Comparison of ENCODE assay signal across 7 mouse cellular contexts in genomic region chr1:106072071-106072440, GRCm38 (mm10).
DNase-seq lines count a peak whose midpoint lies in the region; ATAC-seq and TF ChIP-seq lines count a peak whose summit lies in the region.

No protein-coding gene starts in this region.

- H3K36me3 ChIP-seq in lung, embryonic 15.5 days = no peaks in the 10 kb centered on the region
- H3K36me3 ChIP-seq in hindbrain, postnatal 0 days (ENCODE audit: insufficient read depth, low read length) = no peaks in the 10 kb centered on the region
- H3K36me3 ChIP-seq in stomach, embryonic 15.5 days = no peaks in the 10 kb centered on the region
- no peaks in the 10 kb centered on the region for H3K36me3 ChIP-seq in thymus, adult 2 months (ENCODE audit: control insufficient read depth, insufficient read depth, low read length)

- no peak overlapping the region for H3K27ac ChIP-seq in lung, embryonic 15.5 days
- peak overlapping the region; percentile 43; the same call in 1 of the 2 replicates for H3K27ac ChIP-seq in hindbrain, postnatal 0 days
- H3K27ac ChIP-seq in stomach, embryonic 15.5 days = no peak overlapping the region
- no peak overlapping the region for H3K27ac ChIP-seq in thymus, adult 2 months (ENCODE audit: control insufficient read depth, insufficient read depth, low read length)

- no peak for TF ChIP-seq CTCF in hindbrain, postnatal 0 days (IDR thresholded peaks at IDR 0.05; ENCODE audit: low read depth)
- no peak for TF ChIP-seq CTCF in thymus, adult 2 months (IDR thresholded peaks at IDR 0.05; ENCODE audit: borderline replicate concordance, control insufficient read depth, extremely low read depth, insufficient read depth, low read length, poor library complexity)

- H3K4me1 ChIP-seq in lung, embryonic 15.5 days = peaks cover 11% of the 10 kb centered on the region
- H3K4me1 ChIP-seq in hindbrain, postnatal 0 days (ENCODE audit: insufficient read depth, low read length) = 0 out of 2 replicates have a peak, but pooled peaks cover 5% of the 10 kb centered on the region
- 0 out of 2 replicates have a peak, but pooled peaks cover 6% of the 10 kb centered on the region for H3K4me1 ChIP-seq in stomach, embryonic 15.5 days
- H3K4me1 ChIP-seq in thymus, adult 2 months (replicated peaks; ENCODE audit: control insufficient read depth, insufficient read depth, low read length) = peaks cover 3% of the 10 kb centered on the region; the same call in 1 of the 2 replicates

- H3K4me2 ChIP-seq in lung, embryonic 15.5 days = peak overlapping the region; percentile 26; the same call in 1 of the 2 replicates
- H3K4me2 ChIP-seq in hindbrain, postnatal 0 days (ENCODE audit: low read depth, low read length) = peak overlapping the region; percentile 52
- peak overlapping the region; percentile 16; the same call in 1 of the 2 replicates for H3K4me2 ChIP-seq in stomach, embryonic 15.5 days

- WGBS in lung, embryonic 15.5 days = 6% methylated on average over 10 of the region's 10 CpGs
- WGBS in hindbrain, postnatal 0 days = 3% methylated on average over 10 of the region's 10 CpGs
- 6% methylated on average over 10 of the region's 10 CpGs for WGBS in stomach, embryonic 15.5 days
- 67% methylated on average over 10 of the region's 10 CpGs for WGBS in thymus, adult 2 months

- H3K9ac ChIP-seq in lung, embryonic 15.5 days = no peak overlapping the region
- H3K9ac ChIP-seq in hindbrain, postnatal 0 days (replicated peaks; ENCODE audit: low read length) = no peak overlapping the region; the same call in 1 of the 2 replicates
- no peak overlapping the region for H3K9ac ChIP-seq in stomach, embryonic 15.5 days

- no peak for DNase-seq in lung, postnatal 10 days
- DNase-seq in embryo, embryonic 10 days (ENCODE audit: low spot score) = peak; percentile 69
- peak; percentile 76 for DNase-seq in hindbrain, postnatal 0 days (ENCODE audit: low spot score)
- DNase-seq in thymus, adult 18-20 months = no peak
- no peak for DNase-seq in thymus, adult 2 months

- 0 out of 2 replicates have a peak, but pooled peaks have one; percentile 8 for ATAC-seq in lung, embryonic 15.5 days (ENCODE audit: borderline replicate concordance, extremely low read depth, low FRiP score, low TSS enrichment)
- ATAC-seq in hindbrain, postnatal 0 days = peak; percentile 83
- ATAC-seq in stomach, embryonic 15.5 days (ENCODE audit: insufficient read depth, low FRiP score, low read depth) = peak; percentile 39; the same call in 1 of the 2 replicates

- no peak for TF ChIP-seq POLR2A in thymus, adult 2 months (IDR thresholded peaks at IDR 0.05; ENCODE audit: control insufficient read depth, extremely low read depth, insufficient read depth, low read length, poor library complexity)

- H3K9me3 ChIP-seq in lung, embryonic 15.5 days = no peaks in the 10 kb centered on the region
- H3K9me3 ChIP-seq in hindbrain, postnatal 0 days (ENCODE audit: low read length) = no peaks in the 10 kb centered on the region
- H3K9me3 ChIP-seq in stomach, embryonic 15.5 days = no peaks in the 10 kb centered on the region

- H3K4me3 ChIP-seq in lung, embryonic 15.5 days = no peak overlapping the region
- H3K4me3 ChIP-seq in hindbrain, postnatal 0 days (ENCODE audit: low read length) = peak overlapping the region; percentile 13
- no peak overlapping the region for H3K4me3 ChIP-seq in stomach, embryonic 15.5 days (replicated peaks)
- H3K4me3 ChIP-seq in thymus, adult 2 months (ENCODE audit: control insufficient read depth, insufficient read depth, low read length) = no peak overlapping the region

- no peaks in the 10 kb centered on the region for H3K27me3 ChIP-seq in lung, embryonic 15.5 days
- H3K27me3 ChIP-seq in hindbrain, postnatal 0 days (ENCODE audit: insufficient read depth, low read length) = no peaks in the 10 kb centered on the region
- H3K27me3 ChIP-seq in stomach, embryonic 15.5 days (replicated peaks) = no peaks in the 10 kb centered on the region
- no peaks in the 10 kb centered on the region for H3K27me3 ChIP-seq in thymus, adult 2 months (ENCODE audit: control insufficient read depth, insufficient read depth, low read length)

Comparison
In these comparisons a context has a peak if more than half of its experiments do, and no peak if none do; other contexts are left out.
1. ATAC-seq: peak in every context shown above with its lines; median percentile 83 in hindbrain, postnatal 0 days; 39 in stomach, embryonic 15.5 days; 8 in lung, embryonic 15.5 days.
2. DNase-seq: peak in embryo, embryonic 10 days (single experiment) and hindbrain, postnatal 0 days (single experiment); none in lung, postnatal 10 days (single experiment), thymus, adult 18-20 months (0 of 2) and thymus, adult 2 months (single experiment).
3. Peak in every context shown above with its lines, with median percentiles within 50 percentile points of each other: H3K4me2 ChIP-seq.